Mouse (Mus musculus) ES-Bruce4 (cell line): ENCODE measurements around the gene Aloxe3. TPM values are rescaled to one million over a fixed set of nuclear protein-coding genes. Genes with fewer than 3 reads are reported as not detected.
"Not testable (repeated sequence)": the region's sequence is repeated elsewhere in the genome, so short reads cannot be mapped to it uniquely, and the experiment has no call there.

Experiments
- H3K27ac ChIP-seq: 2 replicates; pipeline ENCODE4 v1.5.1; 2012; ENCODE audit warnings: low read length, inconsistent platforms; ENCODE audit not compliant: insufficient read depth
- H3K27me3 ChIP-seq: 2 replicates; pipeline ENCODE4 v1.6.1; 2012; ENCODE audit warnings: mild to moderate bottlenecking, low read length, inconsistent platforms; ENCODE audit not compliant: control insufficient read depth, poor library complexity, insufficient read depth, severe bottlenecking
- H3K36me3 ChIP-seq: 2 replicates; pipeline ENCODE4 v1.6.1; 2012; ENCODE audit warnings: inconsistent platforms, mild to moderate bottlenecking, low read length, moderate library complexity; ENCODE audit not compliant: control insufficient read depth, poor library complexity, insufficient read depth, severe bottlenecking
- H3K4me1 ChIP-seq: one replicate; pipeline ENCODE4 v1.8.1; 2011; ENCODE audit warnings: low read length; ENCODE audit not compliant: control insufficient read depth, insufficient read depth
- H3K4me3 ChIP-seq: 2 replicates; pipeline ENCODE4 v1.5.1; 2011; ENCODE audit warnings: low read depth, mild to moderate bottlenecking, low read length
- H3K9ac ChIP-seq: 2 replicates; pipeline ENCODE4 v1.6.1; 2012; ENCODE audit warnings: low read depth, mild to moderate bottlenecking, inconsistent platforms; ENCODE audit not compliant: poor library complexity, severe bottlenecking
- H3K9me3 ChIP-seq: replicated peaks from 2 replicates; pipeline ENCODE4 v1.6.1; 2012; ENCODE audit warnings: mild to moderate bottlenecking, low read length, inconsistent platforms; ENCODE audit not compliant: control insufficient read depth, poor library complexity, insufficient read depth, severe bottlenecking
- CTCF ChIP-seq: IDR thresholded peaks from one replicate; pipeline ENCODE4 v1.8.1; 2011; ENCODE audit warnings: low read depth, low read length
- EP300 ChIP-seq: IDR thresholded peaks from 2 replicates; pipeline ENCODE4 v1.6.1; 2011; ENCODE audit warnings: low read depth, low read length; ENCODE audit not compliant: insufficient read depth
- POLR2A ChIP-seq: IDR thresholded peaks from one replicate; pipeline ENCODE4 v1.8.1; 2011; ENCODE audit warnings: low read length; ENCODE audit not compliant: insufficient read depth
- polyA plus RNA-seq: library from polyadenylated mRNA; stranded (reverse); fragments of >200 nt; gene quantifications from 2 replicates; pipeline ENCODE4 v1.2.4, GENCODE M21; 2011; ENCODE audit warnings: low read depth; ENCODE audit not compliant: missing spikeins, insufficient read depth, insufficient read length

Gene Aloxe3
- polyA plus RNA-seq, 1 experiment, result 2.0 TPM

GRCm38 (mm10) chr11:69092386-69092751 lies 33.3 kb upstream of the Aloxe3 start:
- Histone ChIP-seq H3K9me3 (no peaks in the 10 kb centered on the region), H3K36me3 (peaks cover 13% of the 10 kb centered on the region), H3K4me1 (no peaks in the 10 kb centered on the region), H3K9ac (no peak overlapping the region), H3K27me3 (no peaks in the 10 kb centered on the region), H3K27ac (peak overlapping the region; percentile 52), H3K4me3 (no peak overlapping the region)
- TF ChIP-seq EP300 (no peak), CTCF (peak; percentile 68)

GRCm38 (mm10) chr11:69092871-69093270 lies 32.8 kb upstream of the Aloxe3 start:
- H3K9ac ChIP-seq, result no peak overlapping the region
- no peak overlapping the region for H3K4me3 ChIP-seq
- H3K27me3 ChIP-seq, result no peaks in the 10 kb centered on the region
- TF ChIP-seq CTCF (no peak), POLR2A (no peak), EP300 (no peak)
- H3K27ac ChIP-seq, result peak overlapping the region; percentile 52
- peaks cover 13% of the 10 kb centered on the region for H3K36me3 ChIP-seq
- no peaks in the 10 kb centered on the region for H3K4me1 ChIP-seq
- no peaks in the 10 kb centered on the region for H3K9me3 ChIP-seq

- not testable (repeated sequence) for H3K27ac ChIP-seq, H3K9ac ChIP-seq, H3K4me1 ChIP-seq
These were observed 31.8 kb upstream of the Aloxe3 start for GRCm38 (mm10) chr11:69093856-69094255.

DNA sequence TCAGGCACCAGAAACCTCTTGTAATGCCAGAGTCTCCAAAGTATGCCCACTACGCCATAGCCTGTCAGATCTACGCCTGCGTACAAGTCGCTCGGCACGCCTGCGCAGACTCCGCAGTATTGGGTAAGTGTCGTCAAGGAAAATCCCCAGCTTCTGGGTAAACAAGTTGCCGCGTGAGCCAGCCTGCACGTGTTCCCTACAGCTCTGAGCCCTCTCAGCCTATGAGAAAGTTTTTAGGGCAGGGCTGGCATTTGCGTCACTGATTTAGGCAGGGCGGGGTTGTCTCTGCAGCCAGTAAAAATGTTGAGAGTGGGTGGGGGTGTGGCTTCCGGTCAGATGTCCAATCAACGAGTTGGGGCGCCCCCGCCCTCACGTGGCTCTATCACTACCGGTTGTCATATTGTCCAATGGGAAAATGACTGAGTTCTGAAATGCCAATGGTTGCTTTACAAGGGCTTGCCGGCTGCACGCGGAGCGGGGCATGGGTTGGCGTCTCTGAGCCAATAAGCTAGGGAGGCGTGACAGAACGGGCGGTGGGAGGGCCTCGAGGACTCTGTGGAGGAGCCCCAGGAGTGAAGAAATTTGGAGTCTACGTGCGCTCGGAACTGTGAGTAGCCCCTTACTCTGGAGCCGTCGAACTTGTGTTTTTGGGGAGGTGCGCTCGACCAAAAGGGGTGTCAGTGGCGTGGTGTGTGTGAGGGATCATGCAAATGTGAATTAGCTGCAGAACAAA lies 30.8 kb upstream of the Aloxe3 start, which contains the start of gene Per1:
TSS of gene Per1 (plus strand) at position 521 of the 733 bp plus-strand sequence.
- H3K27me3 ChIP-seq, result no peaks in the 10 kb centered on the region
- TF ChIP-seq CTCF (no peak), EP300 (peak; percentile 50; the same call in 1 of the 2 replicates), POLR2A (no peak)
- H3K9ac ChIP-seq, result peak within 1 kb of the TSS; percentile 57
- H3K27ac ChIP-seq, result no peak within 1 kb of the TSS; the same call in 1 of the 2 replicates
- H3K36me3 ChIP-seq, result peaks cover 12% of the 10 kb centered on the region
- H3K9me3 ChIP-seq, result no peaks in the 10 kb centered on the region
- H3K4me1 ChIP-seq, result no peaks in the 10 kb centered on the region
- H3K4me3 ChIP-seq, result peak within 1 kb of the TSS; percentile 96

More at GRCm38 (mm10) chr11:69093856-69094255, 31.8 kb upstream of the Aloxe3 start:
- not testable (repeated sequence) for H3K27me3 ChIP-seq, H3K9me3 ChIP-seq, H3K4me3 ChIP-seq
- peaks cover 13% of the 10 kb centered on the region for H3K36me3 ChIP-seq

- peak overlapping the region; percentile 57 for H3K9ac ChIP-seq
- no peaks in the 10 kb centered on the region for H3K9me3 ChIP-seq
- H3K36me3 ChIP-seq, result peaks cover 5% of the 10 kb centered on the region; the same call in 1 of the 2 replicates
- H3K27ac ChIP-seq, result no peak overlapping the region
- no peaks in the 10 kb centered on the region for H3K4me1 ChIP-seq
- no peaks in the 10 kb centered on the region for H3K27me3 ChIP-seq
- H3K4me3 ChIP-seq, result peak overlapping the region; percentile 96
- no peak for TF ChIP-seq EP300
- no peak for TF ChIP-seq POLR2A
- TF ChIP-seq CTCF, result no peak
These were observed 30.0 kb upstream of the Aloxe3 start for GRCm38 (mm10) chr11:69095511-69096231.
